Mouse (Mus musculus): ENCODE data around the gene Gm29735. TPM values are rescaled to one million over a fixed set of nuclear protein-coding genes. Genes with fewer than 3 reads are reported as not detected.

Gene Gm29735
- polyA plus RNA-seq, 1 experiment = not detected

DNA sequence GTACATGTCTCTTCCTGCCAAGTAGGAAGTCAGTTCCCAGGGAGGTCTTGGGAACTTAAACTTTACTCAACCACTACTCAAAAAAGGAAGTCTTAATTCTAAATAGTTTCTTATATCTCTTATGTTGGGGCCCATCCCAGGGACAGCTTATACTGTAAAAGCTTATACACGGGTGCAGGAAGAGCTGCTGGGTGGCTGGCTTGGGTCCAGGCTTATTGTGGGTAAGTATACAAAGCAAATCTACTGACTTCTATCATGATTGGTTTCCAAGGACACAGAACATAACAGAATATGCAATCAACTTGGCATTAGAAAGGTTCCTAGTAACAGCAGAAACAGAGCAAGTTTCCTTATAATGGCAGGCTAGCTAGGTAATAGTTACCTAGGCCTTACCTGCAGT is 1.6 kb downstream of the Gm29735 start:
- H3K27me3 ChIP-seq (ENCODE audit: control insufficient read depth, insufficient read depth, insufficient read length) = peaks cover 14% of the 10 kb centered on the region
- no peaks in the 10 kb centered on the region for H3K79me2 ChIP-seq (ENCODE audit: control insufficient read depth, insufficient read depth)
- no peaks in the 10 kb centered on the region for H3K79me3 ChIP-seq (ENCODE audit: low read depth)
- TF ChIP-seq USF1 (IDR thresholded peaks at IDR 0.05; ENCODE audit: low read depth) (no peak), MYOG (IDR thresholded peaks at IDR 0.05; ENCODE audit: control insufficient read depth, extremely low read depth, insufficient read length) (no peak), MAX (IDR thresholded peaks at IDR 0.05) (no peak), CTCF (IDR thresholded peaks at IDR 0.05; ENCODE audit: control insufficient read depth, insufficient read depth, insufficient read length) (no peak), CEBPB (IDR thresholded peaks at IDR 0.05; ENCODE audit: low read depth) (no peak), FOSL1 (IDR thresholded peaks at IDR 0.05; ENCODE audit: insufficient read depth, low read length, poor library complexity, severe bottlenecking) (no peak)
- no peak overlapping the region for H3K4me3 ChIP-seq (ENCODE audit: insufficient read depth, poor library complexity, severe bottlenecking)
- H3ac ChIP-seq (ENCODE audit: control insufficient read depth, insufficient read length, low read depth) = no peak overlapping the region
- no peaks in the 10 kb centered on the region for H3K36me3 ChIP-seq (ENCODE audit: control insufficient read depth, insufficient read depth)

DNA sequence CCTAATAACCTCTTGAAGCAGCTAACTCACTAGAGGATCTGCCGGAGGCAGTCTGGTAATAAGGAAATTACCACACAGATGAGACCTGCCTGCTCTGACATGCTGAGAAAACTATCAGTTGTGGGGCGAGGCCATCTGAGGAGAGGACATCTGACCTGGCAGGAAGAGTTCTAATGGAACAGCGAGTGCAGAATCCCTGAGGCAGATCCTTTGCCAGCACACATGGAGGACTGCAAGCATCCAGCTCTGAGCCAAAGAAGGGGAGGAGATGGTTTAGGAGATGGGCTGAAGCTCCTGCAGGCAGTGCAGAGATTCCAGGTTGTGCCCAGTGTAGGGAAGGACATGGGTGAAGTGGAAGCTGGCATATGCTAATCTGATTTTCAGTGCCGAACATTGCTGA is 4.7 kb downstream of the Gm29735 start:
- no peak for TF ChIP-seq MAX (IDR thresholded peaks at IDR 0.05)
- no peak for TF ChIP-seq MYOD1 (IDR thresholded peaks at IDR 0.05; ENCODE audit: control insufficient read depth, insufficient read length, low read depth)
- no peak for TF ChIP-seq CTCF (IDR thresholded peaks at IDR 0.05; ENCODE audit: control insufficient read depth, insufficient read depth, insufficient read length)
- no peak for TF ChIP-seq MYOG (IDR thresholded peaks at IDR 0.05; ENCODE audit: control insufficient read depth, extremely low read depth, insufficient read length)
- TF ChIP-seq USF1 (IDR thresholded peaks at IDR 0.05; ENCODE audit: low read depth) = no peak
- no peak for TF ChIP-seq FOSL1 (IDR thresholded peaks at IDR 0.05; ENCODE audit: insufficient read depth, low read length, poor library complexity, severe bottlenecking)
- TF ChIP-seq CEBPB (IDR thresholded peaks at IDR 0.05; ENCODE audit: low read depth) = no peak
- Histone ChIP-seq H3ac (ENCODE audit: control insufficient read depth, insufficient read length, low read depth) (no peak overlapping the region), H3K79me2 (ENCODE audit: control insufficient read depth, insufficient read depth) (no peaks in the 10 kb centered on the region), H3K4me3 (ENCODE audit: insufficient read depth, poor library complexity, severe bottlenecking) (no peak overlapping the region), H3K79me3 (ENCODE audit: low read depth) (no peaks in the 10 kb centered on the region), H3K27me3 (ENCODE audit: control insufficient read depth, insufficient read depth, insufficient read length) (peaks cover 9% of the 10 kb centered on the region), H3K36me3 (ENCODE audit: control insufficient read depth, insufficient read depth) (no peaks in the 10 kb centered on the region)

GRCm38 (mm10) chr7:142148633-142149032 is 8.3 kb downstream of the Gm29735 start:
- Histone ChIP-seq H3K79me2 (ENCODE audit: control insufficient read depth, insufficient read depth) (no peaks in the 10 kb centered on the region), H3K4me3 (ENCODE audit: insufficient read depth, poor library complexity, severe bottlenecking) (no peak overlapping the region), H3K36me3 (ENCODE audit: control insufficient read depth, insufficient read depth) (no peaks in the 10 kb centered on the region), H3ac (ENCODE audit: control insufficient read depth, insufficient read length, low read depth) (no peak overlapping the region), H3K27me3 (ENCODE audit: control insufficient read depth, insufficient read depth, insufficient read length) (peaks cover 3% of the 10 kb centered on the region), H3K79me3 (ENCODE audit: low read depth) (no peaks in the 10 kb centered on the region)
- TF ChIP-seq CEBPB (IDR thresholded peaks at IDR 0.05; ENCODE audit: low read depth) (no peak), MYOD1 (IDR thresholded peaks at IDR 0.05; ENCODE audit: control insufficient read depth, insufficient read length, low read depth) (no peak), MYOG (IDR thresholded peaks at IDR 0.05; ENCODE audit: control insufficient read depth, extremely low read depth, insufficient read length) (no peak), USF1 (IDR thresholded peaks at IDR 0.05; ENCODE audit: low read depth) (no peak), FOSL1 (IDR thresholded peaks at IDR 0.05; ENCODE audit: insufficient read depth, low read length, poor library complexity, severe bottlenecking) (no peak), CTCF (IDR thresholded peaks at IDR 0.05; ENCODE audit: control insufficient read depth, insufficient read depth, insufficient read length) (no peak), MAX (IDR thresholded peaks at IDR 0.05) (no peak)

DNA sequence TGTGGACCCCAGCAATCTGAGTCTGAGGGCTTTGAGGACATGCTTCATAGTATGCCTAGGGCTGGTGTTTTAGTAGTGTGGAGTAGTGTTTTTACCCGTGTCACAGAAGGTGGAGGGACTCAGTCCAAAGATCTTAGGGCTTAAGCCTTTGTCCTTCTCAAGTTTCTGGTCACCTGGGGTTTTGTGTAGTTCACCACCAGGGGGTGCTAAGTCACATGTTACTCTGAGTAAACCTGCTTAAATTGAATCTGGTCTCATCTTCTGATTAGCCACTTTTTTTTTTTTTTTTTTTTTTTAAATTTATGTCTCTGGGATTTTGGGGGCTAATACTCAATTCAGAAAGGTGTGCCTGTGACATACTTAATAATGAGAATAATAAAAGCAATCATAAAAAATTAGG is 10.9 kb downstream of the Gm29735 start:
- no peak for TF ChIP-seq MYOG (IDR thresholded peaks at IDR 0.05; ENCODE audit: control insufficient read depth, extremely low read depth, insufficient read length)
- no peaks in the 10 kb centered on the region for H3K79me3 ChIP-seq (ENCODE audit: low read depth)

GRCm38 (mm10) chr7:142145413-142145940 is 11.4 kb downstream of the Gm29735 start:
- no peak for TF ChIP-seq MAX (IDR thresholded peaks at IDR 0.05)
- TF ChIP-seq CEBPB (IDR thresholded peaks at IDR 0.05; ENCODE audit: low read depth) = no peak
- no peak for TF ChIP-seq USF1 (IDR thresholded peaks at IDR 0.05; ENCODE audit: low read depth)
- no peak for TF ChIP-seq MYOG (IDR thresholded peaks at IDR 0.05; ENCODE audit: control insufficient read depth, extremely low read depth, insufficient read length)
- TF ChIP-seq FOSL1 (IDR thresholded peaks at IDR 0.05; ENCODE audit: insufficient read depth, low read length, poor library complexity, severe bottlenecking) = no peak
- no peak for TF ChIP-seq CTCF (IDR thresholded peaks at IDR 0.05; ENCODE audit: control insufficient read depth, insufficient read depth, insufficient read length)
- no peak for TF ChIP-seq MYOD1 (IDR thresholded peaks at IDR 0.05; ENCODE audit: control insufficient read depth, insufficient read length, low read depth)
- Histone ChIP-seq H3K4me3 (ENCODE audit: insufficient read depth, poor library complexity, severe bottlenecking) (no peak overlapping the region), H3ac (ENCODE audit: control insufficient read depth, insufficient read length, low read depth) (no peak overlapping the region), H3K79me3 (ENCODE audit: low read depth) (no peaks in the 10 kb centered on the region), H3K79me2 (ENCODE audit: control insufficient read depth, insufficient read depth) (no peaks in the 10 kb centered on the region), H3K36me3 (ENCODE audit: control insufficient read depth, insufficient read depth) (no peaks in the 10 kb centered on the region), H3K27me3 (ENCODE audit: control insufficient read depth, insufficient read depth, insufficient read length) (no peaks in the 10 kb centered on the region)

More for the DNA sequence above, 10.9 kb downstream of the Gm29735 start:
- no peaks in the 10 kb centered on the region for H3K27me3 ChIP-seq (ENCODE audit: control insufficient read depth, insufficient read depth, insufficient read length)
- no peak overlapping the region for H3K4me3 ChIP-seq (ENCODE audit: insufficient read depth, poor library complexity, severe bottlenecking)
- no peaks in the 10 kb centered on the region for H3K79me2 ChIP-seq (ENCODE audit: control insufficient read depth, insufficient read depth)
- H3ac ChIP-seq (ENCODE audit: control insufficient read depth, insufficient read length, low read depth) = no peak overlapping the region
- no peaks in the 10 kb centered on the region for H3K36me3 ChIP-seq (ENCODE audit: control insufficient read depth, insufficient read depth)

DNA sequence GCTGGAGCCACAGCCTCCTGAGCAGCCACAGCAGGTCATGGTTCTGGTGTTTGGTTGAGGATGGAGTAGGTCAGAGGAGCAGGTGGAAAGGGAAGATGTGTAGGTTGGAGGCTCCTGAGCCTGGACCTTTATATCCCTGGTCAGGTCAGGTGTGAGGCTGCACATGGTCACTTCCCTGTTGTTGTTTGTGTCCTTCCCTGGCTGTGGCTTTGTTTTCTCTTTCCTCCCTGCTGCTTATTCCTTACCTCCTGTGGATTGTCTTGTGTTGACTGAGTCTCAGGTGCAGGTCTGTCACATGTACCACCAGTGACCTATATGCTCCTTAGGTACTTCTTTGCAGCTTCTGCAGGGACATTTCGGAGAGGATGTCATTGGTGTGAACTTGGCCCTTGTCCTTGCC is 12.4 kb downstream of the Gm29735 start, which contains the start of gene Gm45337:
Gene Gm45337 (minus strand): TSS at position 101 of the 400 bp plus-strand sequence.
- H3ac ChIP-seq (ENCODE audit: control insufficient read depth, insufficient read length, low read depth) = no peak within 1 kb of the TSS
- H3K4me3 ChIP-seq (ENCODE audit: insufficient read depth, poor library complexity, severe bottlenecking) = no peak within 1 kb of the TSS
- no peaks in the 10 kb centered on the region for H3K79me2 ChIP-seq (ENCODE audit: control insufficient read depth, insufficient read depth)
- TF ChIP-seq CTCF (IDR thresholded peaks at IDR 0.05; ENCODE audit: control insufficient read depth, insufficient read depth, insufficient read length) (no peak), USF1 (IDR thresholded peaks at IDR 0.05; ENCODE audit: low read depth) (no peak), MYOD1 (IDR thresholded peaks at IDR 0.05; ENCODE audit: control insufficient read depth, insufficient read length, low read depth) (no peak), CEBPB (IDR thresholded peaks at IDR 0.05; ENCODE audit: low read depth) (no peak)
- no peaks in the 10 kb centered on the region for H3K36me3 ChIP-seq (ENCODE audit: control insufficient read depth, insufficient read depth)
- no peaks in the 10 kb centered on the region for H3K79me3 ChIP-seq (ENCODE audit: low read depth)
- no peaks in the 10 kb centered on the region for H3K27me3 ChIP-seq (ENCODE audit: control insufficient read depth, insufficient read depth, insufficient read length)
